Mouse (Mus musculus) retina, postnatal 1 day (tissue): Measurements from ENCODE around the gene Gigyf1.

Source experiments
- DNase-seq: peaks from one replicate; pipeline ENCODE4 v3.0.0-alpha.2; 2012

Gene Gigyf1

DNA sequence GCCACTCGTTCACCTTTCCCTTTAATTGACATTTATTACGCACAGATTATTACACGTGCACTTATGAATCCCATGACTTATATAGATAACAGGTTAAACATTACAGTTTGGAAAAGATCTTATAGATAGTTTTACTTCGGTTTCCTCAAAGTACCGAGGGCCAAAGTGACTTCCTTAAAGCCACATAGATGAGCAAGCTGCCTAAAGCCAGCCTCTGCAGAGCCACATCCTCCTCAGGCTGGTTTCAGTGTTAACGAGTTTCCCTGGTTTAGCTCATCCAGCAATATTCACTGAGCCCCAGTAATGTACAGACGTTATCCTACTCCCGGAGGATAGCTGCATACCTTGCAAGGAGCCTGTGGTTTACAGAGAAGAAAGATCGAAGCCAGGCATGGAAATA lies 17.0 kb downstream of the Gigyf1 start:
- no peak for DNase-seq

- DNase-seq, result no peak
Observed at GRCm38 (mm10) chr5:137537461-137537860, 19.1 kb downstream of the Gigyf1 start.

GRCm38 (mm10) chr5:137539291-137539801 lies 21.0 kb downstream of the Gigyf1 start:
- peak; percentile 67 for DNase-seq

- DNase-seq, result no peak
Observed at GRCm38 (mm10) chr5:137540991-137541390, 22.6 kb downstream of the Gigyf1 start.

DNA sequence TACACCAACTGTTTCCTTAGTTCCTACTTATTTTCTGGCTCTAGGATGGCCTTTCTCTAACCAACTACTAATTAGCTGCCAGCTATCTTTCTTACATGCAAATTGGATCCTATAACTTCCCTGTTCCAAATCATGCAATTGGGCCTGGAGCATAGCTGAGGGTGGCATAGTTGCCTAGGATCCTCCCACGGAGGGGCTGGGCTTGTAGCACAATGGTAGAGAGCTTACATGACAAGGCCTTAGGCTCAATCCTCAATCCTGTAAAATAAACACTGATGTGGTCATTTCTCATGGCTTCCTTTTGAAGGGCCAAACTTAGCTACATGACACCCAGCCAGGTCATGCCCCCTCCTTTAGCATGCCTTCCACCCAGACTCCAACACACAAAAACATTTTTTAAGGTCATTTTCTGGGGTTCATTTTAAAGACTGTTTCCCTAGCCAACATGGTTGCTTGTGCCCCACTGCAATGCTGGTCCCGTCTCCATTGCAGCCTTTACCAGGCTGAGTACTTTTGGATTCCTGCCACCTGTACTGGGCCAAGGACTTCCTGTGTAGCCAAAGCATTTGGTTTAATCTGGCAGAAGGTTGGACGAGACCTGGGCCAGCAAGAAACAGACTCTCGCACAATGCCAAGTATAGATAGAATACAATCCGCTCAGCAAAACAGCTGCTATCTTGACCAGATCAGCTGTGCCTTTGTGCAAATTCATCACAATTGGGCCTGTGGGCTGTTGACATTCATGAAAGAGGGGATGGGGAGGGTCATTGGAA lies 23.6 kb downstream of the Gigyf1 start:
- DNase-seq, result no peak

GRCm38 (mm10) chr5:137544926-137545325 lies 26.6 kb downstream of the Gigyf1 start:
- no peak for DNase-seq

GRCm38 (mm10) chr5:137545596-137545995 lies 27.2 kb downstream of the Gigyf1 start:
- DNase-seq, result no peak

DNA sequence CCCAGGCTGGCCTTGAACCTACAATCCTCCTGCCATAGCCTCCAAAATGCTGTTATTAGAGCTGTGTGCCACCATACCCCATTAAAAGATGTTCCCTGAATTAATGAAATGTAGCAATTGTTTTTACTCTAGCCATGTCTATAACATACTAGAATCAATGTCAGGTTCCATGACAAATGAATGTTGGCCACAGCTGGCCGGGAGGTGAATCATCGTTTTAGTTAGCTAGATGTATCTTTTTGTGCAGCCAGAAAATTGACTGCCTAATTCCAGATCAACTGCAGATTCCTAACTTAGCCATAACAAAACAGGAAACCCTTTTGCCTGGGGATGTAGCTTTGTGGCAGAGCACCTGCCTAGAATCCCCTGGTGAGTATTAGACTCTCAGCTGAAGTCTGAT lies 31.5 kb downstream of the Gigyf1 start:
- no peak for DNase-seq

DNA sequence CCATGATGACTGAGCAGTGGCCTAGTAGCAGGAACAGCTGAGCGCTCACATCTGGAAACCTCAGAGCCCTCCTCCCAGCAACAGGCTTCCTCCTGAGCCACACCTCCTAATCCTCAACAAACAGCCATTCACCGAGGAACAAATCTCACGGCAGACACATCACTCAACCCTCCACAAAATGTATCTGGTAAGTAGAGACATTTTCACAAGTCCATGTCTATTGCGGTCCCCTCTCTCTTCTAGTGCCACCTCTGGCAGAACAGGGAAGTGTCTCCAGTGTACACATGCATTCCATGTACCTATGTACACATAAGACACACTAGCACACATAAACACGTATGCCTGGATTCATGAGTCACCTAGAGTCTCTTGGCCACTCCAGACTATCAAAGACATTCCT lies 32.8 kb downstream of the Gigyf1 start:
- DNase-seq, result no peak

DNA sequence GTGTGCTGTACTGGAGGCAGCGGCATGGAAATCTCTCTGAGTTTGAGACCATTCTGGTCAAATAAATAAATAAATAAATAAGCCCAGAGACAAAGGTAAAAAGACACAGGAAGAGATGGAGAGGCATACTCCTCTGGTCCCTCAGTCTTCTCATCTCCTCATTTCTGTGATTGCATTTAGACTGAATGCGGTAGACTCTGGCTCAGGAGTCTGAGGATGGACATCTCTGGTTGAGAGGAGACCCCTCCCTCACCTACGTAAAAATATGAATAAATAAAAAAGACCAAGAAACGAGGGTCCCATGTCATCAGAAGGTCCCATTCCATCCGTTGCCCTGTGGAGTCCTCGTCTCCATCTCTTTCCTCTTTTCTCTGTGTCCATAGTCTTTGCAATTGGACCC lies 34.7 kb downstream of the Gigyf1 start:
- DNase-seq, result no peak

GRCm38 (mm10) chr5:137553411-137553837 lies 35.1 kb downstream of the Gigyf1 start, which contains the start of gene Actl6b:
Actl6b (plus strand) TSS chr5:137553517.
- peak; percentile 90 for DNase-seq

- no peak for DNase-seq
Observed at GRCm38 (mm10) chr5:137553898-137554297, 35.5 kb downstream of the Gigyf1 start.

GRCm38 (mm10) chr5:137561556-137561955 lies 43.2 kb downstream of the Gigyf1 start:
- no peak for DNase-seq

DNA sequence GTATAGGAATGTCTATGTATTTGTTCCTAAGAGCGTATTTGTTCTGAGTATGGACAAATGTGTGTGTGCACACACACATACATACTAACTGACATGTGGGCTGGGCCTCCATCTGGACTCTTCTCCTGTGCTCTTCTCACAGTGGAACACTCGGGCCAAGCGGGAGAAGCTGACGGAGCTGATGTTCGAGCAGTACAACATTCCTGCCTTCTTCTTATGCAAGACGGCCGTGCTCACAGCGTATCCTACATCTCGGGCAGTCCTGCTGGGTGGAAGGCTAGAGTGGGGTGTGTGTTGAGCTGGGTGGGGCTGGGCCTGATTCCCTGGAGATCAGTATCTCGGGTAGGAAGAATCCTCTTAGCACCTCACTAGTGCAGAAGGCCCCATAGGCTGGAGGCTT lies 44.6 kb downstream of the Gigyf1 start:
- DNase-seq, result no peak

DNA sequence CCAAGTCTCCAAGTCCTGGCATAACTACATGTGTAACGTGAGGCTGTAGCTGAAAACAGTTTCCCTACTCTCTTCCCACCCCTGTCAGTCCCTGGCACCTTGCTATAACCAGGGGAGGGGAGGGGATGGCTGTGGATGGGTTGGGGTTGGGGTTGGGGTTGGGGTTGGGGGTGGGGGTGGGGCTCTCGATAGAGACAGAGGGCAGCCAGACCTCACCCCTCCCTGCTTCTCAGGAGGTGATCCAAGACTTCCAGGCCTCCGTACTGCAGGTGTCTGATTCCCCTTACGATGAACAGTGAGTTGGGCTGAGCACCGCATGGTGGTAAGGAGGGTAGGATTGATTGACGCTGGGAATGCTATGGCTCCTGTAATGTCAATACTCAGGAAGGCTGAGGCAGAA lies 47.4 kb downstream of the Gigyf1 start:
- DNase-seq, result no peak

- DNase-seq, result no peak
Observed at GRCm38 (mm10) chr5:137566416-137566815, 48.1 kb downstream of the Gigyf1 start.

- peak; percentile 48 for DNase-seq
Observed at GRCm38 (mm10) chr5:137568223-137568798, 50.0 kb downstream of the Gigyf1 start.

GRCm38 (mm10) chr5:137569031-137569430 lies 50.7 kb downstream of the Gigyf1 start:
- no peak for DNase-seq

DNA sequence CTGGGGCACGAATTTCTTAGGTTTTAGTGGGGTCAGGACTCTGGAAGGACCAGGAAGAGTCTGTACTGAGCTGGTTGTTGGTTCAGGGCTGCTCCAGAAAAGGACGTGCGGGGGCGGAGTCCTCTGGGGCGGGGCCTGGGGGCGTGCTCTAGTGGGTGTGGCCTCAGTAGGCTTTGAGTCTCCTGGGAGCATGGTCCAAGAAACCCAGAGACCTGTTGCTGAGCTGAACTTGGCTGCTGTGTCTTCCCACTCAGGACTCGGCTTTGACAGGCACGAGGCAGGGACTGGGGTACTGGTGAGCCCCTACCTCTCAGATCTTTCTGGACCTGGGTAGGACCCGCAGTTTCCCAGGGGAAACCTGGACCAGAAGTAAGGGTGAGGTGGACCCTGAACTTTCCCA lies 51.3 kb downstream of the Gigyf1 start, which contains the start of gene Tfr2:
TSS of gene Tfr2 (plus strand) at position 176 of the 400 bp plus-strand sequence.
- peak; percentile 23 for DNase-seq

GRCm38 (mm10) chr5:137570181-137570580 lies 51.8 kb downstream of the Gigyf1 start:
- no peak for DNase-seq

DNA sequence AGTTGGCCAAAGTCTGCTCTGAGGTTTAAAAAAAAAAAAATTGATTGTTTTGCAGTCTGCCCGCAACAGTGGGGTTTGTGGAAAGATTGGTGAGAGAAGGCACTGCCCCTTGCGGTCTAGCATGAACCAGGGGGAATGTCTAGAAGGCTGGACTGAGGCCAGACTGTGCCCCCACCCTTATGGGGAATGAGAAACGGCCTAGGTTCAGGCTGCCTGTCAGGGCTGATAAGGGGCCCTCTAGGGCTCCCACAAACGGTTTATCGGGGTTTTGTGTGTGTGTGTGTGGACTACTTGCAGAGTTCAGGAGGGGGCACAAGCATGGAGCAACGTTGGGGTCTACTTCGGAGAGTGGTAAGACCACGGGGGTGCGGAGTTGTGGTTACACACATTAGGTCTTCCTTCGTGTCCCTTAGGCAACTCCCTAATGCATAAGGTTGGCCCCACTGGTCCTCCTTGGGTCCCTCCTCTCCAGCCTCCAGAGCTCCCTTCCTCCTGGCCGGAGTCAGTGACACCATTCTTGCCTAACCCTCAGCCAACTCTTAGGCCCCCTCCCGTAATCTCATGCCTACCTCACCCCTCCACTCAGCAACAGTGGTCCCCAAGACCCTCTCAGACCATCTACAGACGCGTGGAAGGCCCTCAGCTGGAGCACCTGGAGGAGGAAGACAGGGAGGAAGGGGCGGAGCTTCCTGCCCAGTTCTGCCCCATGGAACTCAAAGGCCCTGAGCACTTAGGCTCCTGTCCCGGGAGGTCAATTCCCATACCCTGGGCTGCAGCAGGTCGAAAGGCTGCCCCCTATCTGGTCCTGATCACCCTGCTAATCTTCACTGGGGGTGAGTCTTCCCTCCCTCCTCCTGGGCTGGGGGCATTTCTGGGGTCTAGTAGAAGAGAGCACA lies 52.6 kb downstream of the Gigyf1 start:
- DNase-seq, result no peak

- peak; percentile 66 for DNase-seq
Observed at GRCm38 (mm10) chr5:137574470-137574901, 56.1 kb downstream of the Gigyf1 start.
